Mouse (Mus musculus): ENCODE measurements around the gene Ppp1r16b. TPM values are rescaled to one million over a fixed set of nuclear protein-coding genes. Genes with fewer than 3 reads are reported as not detected.

Ppp1r16b gene
- total and polyA plus RNA-seq, 3 experiments = under 0.01 to 0.67 TPM; not detected in 1

DNA sequence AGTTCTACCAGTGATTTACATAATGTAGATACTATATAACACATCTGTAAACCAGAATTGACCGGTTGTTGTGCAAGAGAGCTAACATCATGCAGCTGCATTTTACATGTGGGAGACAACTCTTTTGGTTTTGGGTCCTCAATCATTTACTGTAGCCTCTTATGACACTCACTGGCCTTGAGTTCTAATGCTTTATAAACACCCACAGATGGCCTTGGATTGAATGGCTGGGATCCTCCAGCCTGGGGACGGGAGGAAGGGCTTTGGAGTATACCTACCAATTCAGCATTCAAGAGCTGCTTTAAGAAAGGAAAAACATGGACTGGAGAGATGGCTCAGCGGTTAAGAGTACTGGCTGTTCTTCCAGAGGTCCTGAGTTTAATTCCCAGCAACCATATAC, 5.9 kb upstream of the Ppp1r16b start:
- no peaks in the 10 kb centered on the region for H3K36me3 ChIP-seq (ENCODE audit: control insufficient read depth in 1 of 2, insufficient read depth in 2 of 2, low read length in 2 of 2)
- H3K4me1 ChIP-seq (ENCODE audit: control insufficient read depth in 1 of 2, insufficient read depth in 2 of 2, low read length in 2 of 2) = no peaks in the 10 kb centered on the region
- H3K27ac ChIP-seq (ENCODE audit: control insufficient read depth, low read depth, low read length) = no peak overlapping the region
- no peaks in the 10 kb centered on the region; a peak in 1 of 4 replicates for H3K27me3 ChIP-seq (ENCODE audit: control insufficient read depth in 1 of 2, insufficient read depth in 2 of 2, low read length in 2 of 2)
- TF ChIP-seq MAX (IDR thresholded peaks at IDR 0.05; ENCODE audit: low read length) = no peak
- no peak overlapping the region for H3K9ac ChIP-seq (ENCODE audit: control insufficient read depth, low read depth, low read length, poor library complexity, severe bottlenecking)
- H3K9me3 ChIP-seq (replicated peaks; ENCODE audit: insufficient read depth, low read length) = no peaks in the 10 kb centered on the region
- H3K79me2 ChIP-seq (ENCODE audit: control insufficient read depth, insufficient read depth, low read length, poor library complexity) = no peaks in the 10 kb centered on the region
- H3K4me3 ChIP-seq (ENCODE audit: control insufficient read depth in 1 of 2, insufficient read depth in 1 of 2, low read depth in 2 of 2, low read length in 2 of 2) = no peak overlapping the region
- no peak for DNase-seq (ENCODE audit: low read depth, low spot score)

DNA sequence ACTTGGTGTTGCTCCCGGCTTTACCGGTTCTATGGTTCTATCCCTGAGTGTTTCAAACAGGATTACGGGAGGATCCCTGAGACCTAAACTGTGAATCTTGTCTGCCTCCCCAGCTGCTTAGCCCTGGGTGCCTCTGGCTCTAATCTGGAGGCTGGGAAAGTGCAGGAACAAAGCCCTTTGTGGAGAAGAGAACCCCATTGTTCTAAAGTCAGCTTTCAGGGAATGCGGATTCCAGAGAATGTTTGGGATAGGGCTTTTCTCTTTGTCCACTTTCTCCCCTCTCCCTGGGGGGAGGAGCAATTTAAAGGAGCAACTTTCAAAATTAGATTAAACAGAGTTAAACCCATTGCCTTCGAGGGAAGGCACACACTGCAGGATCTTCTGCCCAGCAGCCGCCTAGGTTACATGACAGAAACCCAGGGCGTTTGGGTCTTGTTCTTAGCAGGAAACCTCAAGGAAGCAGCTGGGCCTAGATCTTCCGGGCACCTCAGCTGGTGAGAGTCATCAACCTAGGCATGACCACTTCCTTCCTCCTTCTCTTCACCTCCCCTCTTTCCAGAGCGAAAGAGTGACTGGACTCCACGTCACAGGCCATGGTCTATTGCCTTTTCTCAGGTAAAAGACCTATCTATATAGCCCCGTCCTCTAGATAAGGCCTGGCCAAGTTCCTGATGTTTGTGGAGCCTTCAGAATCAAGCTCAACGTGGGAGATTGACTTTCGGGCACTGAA, 1.0 kb downstream of the Ppp1r16b start:
- Histone ChIP-seq H3K9ac (ENCODE audit: control insufficient read depth, low read depth, low read length, poor library complexity, severe bottlenecking) (no peak overlapping the region), H3K79me2 (ENCODE audit: control insufficient read depth, insufficient read depth, low read length, poor library complexity) (no peaks in the 10 kb centered on the region), H3K27ac (ENCODE audit: control insufficient read depth, low read depth, low read length) (no peak overlapping the region), H3K36me3 (ENCODE audit: control insufficient read depth in 1 of 2, insufficient read depth in 2 of 2, low read length in 2 of 2) (no peaks in the 10 kb centered on the region), H3K4me1 (ENCODE audit: control insufficient read depth in 1 of 2, insufficient read depth in 2 of 2, low read length in 2 of 2) (no peaks in the 10 kb centered on the region), H3K4me3 (ENCODE audit: control insufficient read depth in 1 of 2, insufficient read depth in 1 of 2, low read depth in 2 of 2, low read length in 2 of 2) (no peak overlapping the region), H3K9me3 (replicated peaks; ENCODE audit: insufficient read depth, low read length) (no peaks in the 10 kb centered on the region), H3K27me3 (ENCODE audit: control insufficient read depth in 1 of 2, insufficient read depth in 2 of 2, low read length in 2 of 2) (no peaks in the 10 kb centered on the region)
- no peak for DNase-seq (ENCODE audit: low read depth, low spot score)
- TF ChIP-seq ZNF384 (IDR thresholded peaks at IDR 0.05; ENCODE audit: low read depth, low read length) (no peak), ELF1 (IDR thresholded peaks at IDR 0.05; ENCODE audit: low read depth, low read length) (no peak), BHLHE40 (IDR thresholded peaks at IDR 0.05; ENCODE audit: borderline replicate concordance, low read depth, low read length) (no peak), GABPA (IDR thresholded peaks at IDR 0.05; ENCODE audit: low read depth, low read length) (no peak), MEF2A (IDR thresholded peaks at IDR 0.05; ENCODE audit: extremely low read depth, insufficient replicate concordance, low read depth, low read length, poor library complexity, severe bottlenecking) (no peak), MXI1 (IDR thresholded peaks at IDR 0.05; ENCODE audit: low read depth, low read length) (no peak), MAZ (IDR thresholded peaks at IDR 0.05; ENCODE audit: low read depth, low read length) (no peak), EP300 (IDR thresholded peaks at IDR 0.05; ENCODE audit: low read depth in 1 of 2, low read length in 2 of 2) (no peak), TBP (IDR thresholded peaks at IDR 0.05; ENCODE audit: low read depth, low read length) (no peak), UBTF (IDR thresholded peaks at IDR 0.05; ENCODE audit: borderline replicate concordance, insufficient read depth, low read depth, low read length) (no peak), MAFK (IDR thresholded peaks at IDR 0.05; ENCODE audit: borderline replicate concordance, low read depth, low read length) (no peak), MYC (IDR thresholded peaks at IDR 0.05; ENCODE audit: low read depth, low read length) (no peak), USF2 (IDR thresholded peaks at IDR 0.05; ENCODE audit: borderline replicate concordance in 1 of 2, insufficient read depth in 1 of 2, low read depth in 1 of 2, low read length in 2 of 2) (no peak), SIN3A (IDR thresholded peaks at IDR 0.05; ENCODE audit: low read length) (no peak), ETS1 (IDR thresholded peaks at IDR 0.05; ENCODE audit: low read depth, low read length) (no peak), HCFC1 (IDR thresholded peaks at IDR 0.05; ENCODE audit: low read depth, low read length) (no peak)
